Mouse (Mus musculus): Measurements from ENCODE around the gene Map2k1. TPM values are rescaled to one million over a fixed set of nuclear protein-coding genes. Genes with fewer than 3 reads are reported as not detected.

Map2k1 gene
- polyA plus RNA-seq, 1 experiment from 2014 or later = 54.6 TPM

GRCm38 (mm10) chr9:64178974-64179646, 74.3 kb downstream of the Map2k1 start, which contains the start of gene Snapc5:
Snapc5 (plus strand) TSS chr9:64179274.
- WGBS = under 1% methylated on average over 35 of the region's 35 CpGs
- Histone ChIP-seq H3K36me3 (ENCODE audit: control insufficient read depth, insufficient read depth) (peaks cover 34% of the 10 kb centered on the region), H3K9ac (replicated peaks; ENCODE audit: low read depth, low read length) (peak within 1 kb of the TSS; percentile 69), H3K4me3 (replicated peaks; ENCODE audit: low read length) (peak within 1 kb of the TSS; percentile 67), H3K27ac (ENCODE audit: low read length) (peak within 1 kb of the TSS; percentile 85), H3K27me3 (replicated peaks; ENCODE audit: control insufficient read depth, insufficient read depth, low read length) (no peaks in the 10 kb centered on the region), H3K4me1 (replicated peaks; ENCODE audit: control insufficient read depth, insufficient read depth, low read length) (peaks cover 23% of the 10 kb centered on the region), H3K4me2 (ENCODE audit: low read length) (peak within 1 kb of the TSS; percentile 52), H3K9me3 (ENCODE audit: control insufficient read depth, low read length) (no peaks in the 10 kb centered on the region)
- ATAC-seq = peak; percentile 95

- Histone ChIP-seq H3K9me3 (ENCODE audit: control insufficient read depth, low read length) (no peaks in the 10 kb centered on the region), H3K4me1 (replicated peaks; ENCODE audit: control insufficient read depth, insufficient read depth, low read length) (peaks cover 26% of the 10 kb centered on the region), H3K27ac (ENCODE audit: low read length) (peak overlapping the region; percentile 85), H3K4me2 (ENCODE audit: low read length) (peak overlapping the region; percentile 52), H3K36me3 (ENCODE audit: control insufficient read depth, insufficient read depth) (peaks cover 34% of the 10 kb centered on the region), H3K4me3 (replicated peaks; ENCODE audit: low read length) (peak overlapping the region; percentile 67), H3K27me3 (replicated peaks; ENCODE audit: control insufficient read depth, insufficient read depth, low read length) (no peaks in the 10 kb centered on the region), H3K9ac (replicated peaks; ENCODE audit: low read depth, low read length) (no peak overlapping the region)
- 48% methylated on average over 3 of the region's 3 CpGs for WGBS
- 0 out of 2 replicates have a peak, but pooled peaks have one; percentile 42 for ATAC-seq
These were observed 74.8 kb downstream of the Map2k1 start for GRCm38 (mm10) chr9:64178610-64178973.

GRCm38 (mm10) chr9:64175378-64175777, 78.1 kb downstream of the Map2k1 start:
- H3K9me3 ChIP-seq (ENCODE audit: control insufficient read depth, low read length) = no peaks in the 10 kb centered on the region
- H3K4me2 ChIP-seq (ENCODE audit: low read length) = no peak overlapping the region
- H3K36me3 ChIP-seq (ENCODE audit: control insufficient read depth, insufficient read depth) = peaks cover 26% of the 10 kb centered on the region
- ATAC-seq = no peak
- H3K27me3 ChIP-seq (replicated peaks; ENCODE audit: control insufficient read depth, insufficient read depth, low read length) = no peaks in the 10 kb centered on the region
- no peak overlapping the region for H3K27ac ChIP-seq (ENCODE audit: low read length)
- WGBS = 57% methylated on average over 11 of the region's 11 CpGs
- H3K4me1 ChIP-seq (replicated peaks; ENCODE audit: control insufficient read depth, insufficient read depth, low read length) = peaks cover 31% of the 10 kb centered on the region
- no peak overlapping the region for H3K4me3 ChIP-seq (replicated peaks; ENCODE audit: low read length)
- H3K9ac ChIP-seq (replicated peaks; ENCODE audit: low read depth, low read length) = no peak overlapping the region

GRCm38 (mm10) chr9:64174766-64175165, 78.7 kb downstream of the Map2k1 start:
- no peak overlapping the region for H3K27ac ChIP-seq (ENCODE audit: low read length)
- no peaks in the 10 kb centered on the region for H3K27me3 ChIP-seq (replicated peaks; ENCODE audit: control insufficient read depth, insufficient read depth, low read length)
- WGBS = 70% methylated on average over 8 of the region's 8 CpGs
- peaks cover 26% of the 10 kb centered on the region for H3K4me1 ChIP-seq (replicated peaks; ENCODE audit: control insufficient read depth, insufficient read depth, low read length)
- no peak overlapping the region for H3K4me3 ChIP-seq (replicated peaks; ENCODE audit: low read length)
- H3K9ac ChIP-seq (replicated peaks; ENCODE audit: low read depth, low read length) = no peak overlapping the region
- no peaks in the 10 kb centered on the region for H3K9me3 ChIP-seq (ENCODE audit: control insufficient read depth, low read length)
- H3K4me2 ChIP-seq (ENCODE audit: low read length) = peak overlapping the region; percentile 30
- no peak for ATAC-seq
- H3K36me3 ChIP-seq (ENCODE audit: control insufficient read depth, insufficient read depth) = peaks cover 26% of the 10 kb centered on the region

- ATAC-seq = no peak
- H3K4me2 ChIP-seq (ENCODE audit: low read length) = peak overlapping the region; percentile 98
- peaks cover 26% of the 10 kb centered on the region for H3K36me3 ChIP-seq (ENCODE audit: control insufficient read depth, insufficient read depth)
These were observed 79.1 kb downstream of the Map2k1 start for GRCm38 (mm10) chr9:64174341-64174740.

GRCm38 (mm10) chr9:64173666-64174220, 79.7 kb downstream of the Map2k1 start:
- no peak for ATAC-seq
- no peaks in the 10 kb centered on the region for H3K27me3 ChIP-seq (replicated peaks; ENCODE audit: control insufficient read depth, insufficient read depth, low read length)
- WGBS = under 1% methylated on average over 16 of the region's 16 CpGs

More at GRCm38 (mm10) chr9:64174341-64174740, 79.1 kb downstream of the Map2k1 start:
- H3K4me1 ChIP-seq (replicated peaks; ENCODE audit: control insufficient read depth, insufficient read depth, low read length) = peaks cover 23% of the 10 kb centered on the region
- no peaks in the 10 kb centered on the region for H3K9me3 ChIP-seq (ENCODE audit: control insufficient read depth, low read length)
- peak overlapping the region; percentile 93 for H3K4me3 ChIP-seq (replicated peaks; ENCODE audit: low read length)
- H3K27ac ChIP-seq (ENCODE audit: low read length) = no peak overlapping the region
- H3K27me3 ChIP-seq (replicated peaks; ENCODE audit: control insufficient read depth, insufficient read depth, low read length) = no peaks in the 10 kb centered on the region
- peak overlapping the region; percentile 82; the same call in 1 of the 2 replicates for H3K9ac ChIP-seq (replicated peaks; ENCODE audit: low read depth, low read length)

GRCm38 (mm10) chr9:64172816-64173665, 80.4 kb downstream of the Map2k1 start, which contains the start of the genes Zwilch and Rpl4:
Zwilch (minus strand) TSS chr9:64173104.
Rpl4 (plus strand) TSS chr9:64173375.
- Histone ChIP-seq H3K27me3 (replicated peaks; ENCODE audit: control insufficient read depth, insufficient read depth, low read length) (no peaks in the 10 kb centered on the region), H3K4me3 (replicated peaks; ENCODE audit: low read length) (peak within 1 kb of the TSS; percentile 93), H3K4me2 (ENCODE audit: low read length) (peak within 1 kb of the TSS; percentile 98), H3K4me1 (replicated peaks; ENCODE audit: control insufficient read depth, insufficient read depth, low read length) (peaks cover 19% of the 10 kb centered on the region), H3K27ac (ENCODE audit: low read length) (peak within 1 kb of the TSS; percentile 85), H3K9me3 (ENCODE audit: control insufficient read depth, low read length) (no peaks in the 10 kb centered on the region), H3K36me3 (ENCODE audit: control insufficient read depth, insufficient read depth) (peaks cover 22% of the 10 kb centered on the region), H3K9ac (replicated peaks; ENCODE audit: low read depth, low read length) (peak within 1 kb of the TSS; percentile 82)
- ATAC-seq = peak; percentile 81
- WGBS = under 1% methylated on average over 42 of the region's 42 CpGs

More at GRCm38 (mm10) chr9:64173666-64174220, 79.7 kb downstream of the Map2k1 start:
- Histone ChIP-seq H3K27ac (ENCODE audit: low read length) (peak overlapping the region; percentile 72), H3K4me2 (ENCODE audit: low read length) (peak overlapping the region; percentile 98), H3K36me3 (ENCODE audit: control insufficient read depth, insufficient read depth) (peaks cover 26% of the 10 kb centered on the region), H3K4me1 (replicated peaks; ENCODE audit: control insufficient read depth, insufficient read depth, low read length) (peaks cover 21% of the 10 kb centered on the region), H3K9me3 (ENCODE audit: control insufficient read depth, low read length) (no peaks in the 10 kb centered on the region), H3K4me3 (replicated peaks; ENCODE audit: low read length) (peak overlapping the region; percentile 93), H3K9ac (replicated peaks; ENCODE audit: low read depth, low read length) (peak overlapping the region; percentile 82)

GRCm38 (mm10) chr9:64172145-64172815, 81.2 kb downstream of the Map2k1 start:
- Histone ChIP-seq H3K4me1 (replicated peaks; ENCODE audit: control insufficient read depth, insufficient read depth, low read length) (peaks cover 19% of the 10 kb centered on the region), H3K9ac (replicated peaks; ENCODE audit: low read depth, low read length) (peak overlapping the region; percentile 82), H3K4me2 (ENCODE audit: low read length) (peak overlapping the region; percentile 66), H3K4me3 (replicated peaks; ENCODE audit: low read length) (peak overlapping the region; percentile 93), H3K27me3 (replicated peaks; ENCODE audit: control insufficient read depth, insufficient read depth, low read length) (no peaks in the 10 kb centered on the region), H3K9me3 (ENCODE audit: control insufficient read depth, low read length) (no peaks in the 10 kb centered on the region), H3K27ac (ENCODE audit: low read length) (peak overlapping the region; percentile 85), H3K36me3 (ENCODE audit: control insufficient read depth, insufficient read depth) (peaks cover 14% of the 10 kb centered on the region)
- ATAC-seq = peak; percentile 7
- 3% methylated on average over 18 of the region's 18 CpGs for WGBS
